Mouse (Mus musculus) erythroblast, embryonic 14.5 days (primary cell): ENCODE results near the gene Acad12. TPM values are rescaled to one million over a fixed set of nuclear protein-coding genes. Genes with fewer than 3 reads are reported as not detected.

Experiments used
- H3K27me3 ChIP-seq: 2 replicates; pipeline ENCODE4 v1.6.1; 2012; ENCODE audit warnings: inconsistent platforms; ENCODE audit not compliant: control insufficient read depth
- H3K36me3 ChIP-seq: 2 replicates; pipeline ENCODE4 v1.6.1; 2012; ENCODE audit warnings: mild to moderate bottlenecking, inconsistent platforms; ENCODE audit not compliant: control insufficient read depth
- H3K4me1 ChIP-seq: 2 replicates; pipeline ENCODE4 v1.6.1; 2012; ENCODE audit warnings: inconsistent platforms; ENCODE audit not compliant: control insufficient read depth
- H3K4me3 ChIP-seq: replicated peaks from 2 replicates; pipeline ENCODE3; 2012; ENCODE audit warnings: moderate library complexity, mild to moderate bottlenecking, inconsistent platforms
- H3K9me3 ChIP-seq: 2 replicates; pipeline ENCODE4 v1.6.1; 2012; ENCODE audit warnings: low read length, inconsistent platforms, mixed read lengths; ENCODE audit not compliant: control insufficient read depth
- GATA1 ChIP-seq: IDR thresholded peaks from 2 replicates; pipeline ENCODE4 v1.6.1; 2012; ENCODE audit warnings: low read length, inconsistent platforms, mixed read lengths
- TAL1 ChIP-seq: IDR thresholded peaks from 3 replicates; pipeline ENCODE4 v1.6.1; 2012; ENCODE audit warnings: low read length, inconsistent platforms, mixed read lengths
- polyA plus RNA-seq: library from polyadenylated mRNA; stranded (reverse); fragments of >175 nt; gene quantifications from 2 replicates; pipeline ENCODE4 v1.2.3, GENCODE M21; 2012

Gene Acad12
- polyA plus RNA-seq, 1 experiment, result 0.06 TPM

DNA sequence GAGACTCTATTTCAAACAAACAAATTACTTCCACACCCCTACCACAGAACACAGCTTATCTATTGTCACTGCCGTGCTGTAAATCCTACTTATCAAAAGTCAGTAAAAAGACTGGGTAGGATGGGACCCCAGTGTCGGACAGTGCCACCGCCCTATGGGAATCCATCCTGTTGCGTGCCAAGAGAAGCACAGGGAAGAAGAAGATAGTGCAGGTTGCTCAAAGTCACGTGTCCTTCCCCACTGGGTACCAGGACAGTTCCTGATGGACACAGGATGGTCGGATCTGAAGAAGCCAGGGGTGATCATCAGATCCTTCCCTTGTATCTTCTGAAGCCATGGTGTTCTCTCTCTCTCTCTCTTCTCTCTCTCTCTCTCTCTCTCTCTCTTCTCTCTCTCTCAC is 23.0 kb downstream of the Acad12 start:
- Histone ChIP-seq H3K36me3 (no peaks in the 10 kb centered on the region; the same call in 1 of the 2 replicates), H3K27me3 (peaks cover 20% of the 10 kb centered on the region), H3K9me3 (no peaks in the 10 kb centered on the region), H3K4me3 (no peak overlapping the region), H3K4me1 (peaks cover 61% of the 10 kb centered on the region)
- no peak for TF ChIP-seq GATA1
- no peak for TF ChIP-seq TAL1

DNA sequence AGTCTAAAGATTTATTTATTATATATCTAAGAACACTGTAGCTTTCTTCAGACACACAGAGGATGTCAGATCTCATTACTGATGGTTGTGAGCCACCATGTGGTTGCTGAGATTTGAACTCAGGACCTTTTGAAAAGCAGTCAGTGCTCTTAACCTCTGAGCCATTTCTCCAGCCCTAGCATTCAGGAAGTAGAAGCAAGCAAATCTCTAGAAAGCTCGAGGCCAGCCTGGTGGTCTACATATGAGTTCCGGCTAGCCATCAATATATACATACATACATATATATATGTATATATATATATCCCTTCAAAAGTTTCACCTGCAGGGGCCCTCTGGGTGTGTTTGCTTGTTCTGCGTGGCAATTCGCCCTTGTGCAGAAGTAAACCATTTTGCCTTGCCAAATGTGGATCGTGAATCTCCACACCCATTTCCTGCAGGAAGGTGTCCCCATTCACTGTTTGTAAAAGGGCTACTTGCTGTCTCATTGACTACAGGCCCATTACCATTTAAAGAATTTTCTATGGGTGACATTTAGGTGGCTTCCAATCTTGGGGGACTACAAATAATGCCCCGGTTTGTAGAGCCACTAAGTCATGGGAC is 23.9 kb downstream of the Acad12 start:
- Histone ChIP-seq H3K4me3 (no peak overlapping the region), H3K36me3 (no peaks in the 10 kb centered on the region; the same call in 1 of the 2 replicates), H3K27me3 (peaks cover 20% of the 10 kb centered on the region), H3K4me1 (peaks cover 61% of the 10 kb centered on the region), H3K9me3 (no peaks in the 10 kb centered on the region)
- no peak for TF ChIP-seq GATA1
- no peak for TF ChIP-seq TAL1

DNA sequence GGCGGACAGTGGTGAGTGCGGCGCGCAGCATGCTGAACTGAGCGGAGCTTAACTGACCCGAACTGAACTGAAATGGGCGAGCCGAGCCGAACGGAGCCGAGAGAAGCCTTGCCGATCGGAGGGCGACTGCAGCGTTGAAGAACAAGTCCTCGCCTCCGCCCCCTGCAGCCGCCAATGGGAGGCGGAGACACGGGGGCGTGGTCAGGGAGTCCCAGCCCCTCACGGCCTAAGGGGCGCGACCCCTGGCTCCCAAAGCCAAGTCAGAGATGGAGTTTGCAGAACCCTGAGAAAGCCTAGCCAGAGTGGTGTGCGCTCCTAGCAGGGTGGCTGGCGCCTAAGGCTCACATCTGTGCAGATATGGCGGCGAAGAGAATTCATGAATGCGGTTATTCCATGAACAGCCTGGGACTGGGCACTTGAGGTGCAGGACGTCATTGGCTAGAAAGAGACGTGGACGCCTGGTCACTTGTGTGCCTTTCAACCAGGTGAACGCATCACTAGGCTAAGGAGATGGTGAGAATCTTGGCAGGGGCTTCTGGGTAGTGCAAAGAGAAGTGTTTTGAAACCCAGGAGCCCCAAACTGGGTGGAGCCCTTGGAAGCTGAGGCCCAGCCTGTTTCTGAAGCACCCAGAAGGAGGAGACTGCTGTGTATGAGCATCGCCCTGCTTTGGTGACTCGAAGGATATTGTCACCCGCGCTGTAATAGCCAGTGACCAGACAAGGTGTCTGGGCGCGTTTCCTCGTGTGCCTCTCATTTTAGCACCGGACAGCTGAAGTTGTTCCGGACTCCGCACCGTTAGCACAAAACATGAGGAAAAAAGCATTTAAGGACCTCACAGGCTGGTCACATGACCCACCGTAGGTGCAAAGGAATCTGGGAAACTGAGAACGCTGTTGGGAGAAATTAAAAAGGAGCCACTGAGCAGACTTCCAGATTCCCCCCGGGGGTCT is 25.0 kb downstream of the Acad12 start, which contains the start of gene Aldh2:
Gene Aldh2 (minus strand): TSS at position 374 of the 951 bp plus-strand sequence.
- peak within 1 kb of the TSS; percentile 83 for H3K4me3 ChIP-seq
- H3K36me3 ChIP-seq, result no peaks in the 10 kb centered on the region; the same call in 1 of the 2 replicates
- TF ChIP-seq GATA1, result no peak
- no peak for TF ChIP-seq TAL1
- H3K27me3 ChIP-seq, result peaks cover 20% of the 10 kb centered on the region
- peaks cover 61% of the 10 kb centered on the region for H3K4me1 ChIP-seq
- H3K9me3 ChIP-seq, result no peaks in the 10 kb centered on the region

DNA sequence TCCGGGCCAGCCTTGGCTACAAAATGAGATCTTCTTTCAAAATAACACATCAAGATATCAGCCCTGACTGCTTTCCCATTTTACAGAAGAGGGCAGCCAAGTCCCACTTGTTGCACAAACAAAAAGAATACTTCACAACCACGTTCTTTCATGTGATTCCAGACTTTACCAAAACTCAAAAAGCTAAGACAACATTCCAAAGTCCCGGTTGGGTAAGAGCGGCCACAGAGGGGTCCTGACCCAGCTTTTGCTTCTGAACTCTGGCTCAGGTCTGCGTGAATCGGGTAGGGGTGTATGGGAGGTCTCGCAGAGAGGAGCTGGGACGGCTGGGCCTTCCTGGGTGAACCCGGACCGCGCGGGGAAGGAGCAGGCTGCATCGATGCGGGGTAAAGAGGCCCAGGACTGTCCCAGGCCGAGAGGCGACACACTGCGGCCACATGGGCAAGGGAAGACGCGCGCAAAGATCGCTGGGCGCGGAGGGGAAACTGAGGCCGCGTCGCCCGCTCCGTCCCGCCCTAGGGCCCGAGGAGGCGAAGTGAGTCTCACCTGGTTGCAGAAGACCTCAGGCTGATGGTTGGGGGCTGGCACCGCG is 25.8 kb downstream of the Acad12 start:
- peaks cover 57% of the 10 kb centered on the region for H3K4me1 ChIP-seq
- H3K36me3 ChIP-seq, result no peaks in the 10 kb centered on the region; the same call in 1 of the 2 replicates
- TF ChIP-seq GATA1 (no peak), TAL1 (no peak)
- H3K9me3 ChIP-seq, result no peaks in the 10 kb centered on the region
- peaks cover 20% of the 10 kb centered on the region for H3K27me3 ChIP-seq
- H3K4me3 ChIP-seq, result peak overlapping the region; percentile 83

DNA sequence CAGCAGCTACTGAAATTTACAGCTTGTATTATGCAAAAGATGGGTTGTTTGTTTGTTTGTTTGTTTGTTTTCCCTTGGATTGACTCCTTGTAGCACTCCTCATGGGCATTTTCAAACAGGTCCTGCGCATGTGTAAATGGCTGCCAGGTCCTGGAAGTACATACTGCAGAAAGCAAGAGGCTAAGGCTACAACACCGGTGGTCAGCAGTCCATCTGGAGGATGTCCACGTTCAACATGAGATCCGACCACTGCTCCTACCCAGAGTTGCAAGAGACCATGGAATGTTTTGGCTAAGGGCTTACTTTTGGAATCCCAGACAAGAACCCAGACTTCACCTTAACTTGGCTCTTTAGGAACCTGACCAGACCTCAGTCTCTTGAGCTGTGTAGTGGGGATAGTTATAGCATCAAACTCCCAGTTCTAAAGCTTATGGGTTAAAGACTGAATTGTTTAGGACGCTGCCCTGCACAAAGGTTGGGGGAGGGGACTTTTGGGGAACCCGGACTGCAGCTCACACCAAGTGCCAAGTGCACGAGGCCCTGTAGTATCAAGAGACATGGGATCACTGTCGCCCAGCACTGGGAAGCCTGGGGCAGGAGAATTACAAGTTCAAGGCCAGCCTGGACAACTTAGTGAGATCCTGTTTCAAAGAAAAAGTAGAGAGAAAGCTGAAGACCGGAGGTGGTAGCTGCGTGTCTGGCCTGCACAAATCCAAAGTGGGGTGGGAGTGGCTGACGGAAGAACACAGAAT is 26.5 kb downstream of the Acad12 start:
- Histone ChIP-seq H3K27me3 (peaks cover 17% of the 10 kb centered on the region), H3K36me3 (no peaks in the 10 kb centered on the region; the same call in 1 of the 2 replicates), H3K4me3 (peak overlapping the region; percentile 83), H3K9me3 (no peaks in the 10 kb centered on the region), H3K4me1 (peaks cover 53% of the 10 kb centered on the region)
- TF ChIP-seq TAL1, result no peak
- TF ChIP-seq GATA1, result no peak

DNA sequence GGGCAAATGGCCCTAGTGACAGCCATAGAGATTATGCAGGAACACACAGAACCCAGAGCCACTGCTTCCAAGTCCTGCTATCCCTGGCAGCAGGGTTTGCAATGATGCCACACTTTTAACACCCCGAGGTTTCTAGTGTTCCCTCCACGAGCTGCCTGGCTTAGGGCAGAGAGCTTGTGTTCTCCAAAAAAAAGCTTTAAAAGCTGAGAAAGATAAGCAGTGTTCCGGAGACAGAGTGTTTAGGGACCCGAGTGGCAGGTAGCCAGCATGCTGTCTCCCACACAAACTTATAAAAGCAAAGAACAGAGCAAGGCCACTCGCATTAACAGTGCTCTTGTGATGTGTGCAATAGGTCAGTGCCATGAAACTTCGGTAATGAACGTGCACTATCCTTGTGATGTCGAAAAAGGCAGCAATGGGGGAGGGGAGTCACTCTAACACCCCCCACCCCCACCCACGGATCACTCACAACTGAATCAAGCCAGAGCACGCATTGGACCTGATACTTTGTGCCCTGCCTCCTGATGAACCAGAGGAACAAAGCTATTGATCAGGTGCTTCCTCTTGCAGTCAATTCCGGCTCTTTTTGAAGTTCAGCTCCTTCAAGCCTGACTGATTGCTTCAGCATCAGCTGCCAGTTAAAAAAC is 27.2 kb downstream of the Acad12 start:
- Histone ChIP-seq H3K9me3 (no peaks in the 10 kb centered on the region), H3K4me1 (peaks cover 58% of the 10 kb centered on the region), H3K4me3 (no peak overlapping the region), H3K27me3 (peaks cover 10% of the 10 kb centered on the region), H3K36me3 (no peaks in the 10 kb centered on the region; the same call in 1 of the 2 replicates)
- TF ChIP-seq GATA1 (no peak), TAL1 (no peak)

DNA sequence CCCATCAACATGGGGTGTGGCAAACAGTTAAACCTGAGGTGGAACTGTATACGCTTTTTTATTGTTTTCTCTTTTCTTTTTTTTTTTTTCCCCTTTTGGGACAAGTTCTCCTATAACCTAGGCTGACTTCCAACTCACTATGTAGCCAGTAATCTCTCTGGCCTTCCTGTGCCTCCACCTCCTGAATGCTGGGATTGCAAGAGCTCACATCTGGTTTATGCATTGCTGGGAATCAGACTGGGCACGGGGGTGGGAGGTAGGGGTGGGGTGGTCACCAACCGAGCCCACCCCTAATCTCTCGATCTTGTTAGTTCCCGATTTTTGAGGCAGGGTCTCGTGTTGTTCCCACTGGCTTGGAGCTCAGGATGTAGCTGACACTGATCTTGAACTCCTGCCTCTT is 28.8 kb downstream of the Acad12 start:
- no peaks in the 10 kb centered on the region; the same call in 1 of the 2 replicates for H3K36me3 ChIP-seq
- TF ChIP-seq TAL1 (no peak), GATA1 (no peak)
- no peaks in the 10 kb centered on the region for H3K27me3 ChIP-seq
- H3K4me1 ChIP-seq, result peaks cover 53% of the 10 kb centered on the region
- H3K4me3 ChIP-seq, result no peak overlapping the region
- no peaks in the 10 kb centered on the region for H3K9me3 ChIP-seq

DNA sequence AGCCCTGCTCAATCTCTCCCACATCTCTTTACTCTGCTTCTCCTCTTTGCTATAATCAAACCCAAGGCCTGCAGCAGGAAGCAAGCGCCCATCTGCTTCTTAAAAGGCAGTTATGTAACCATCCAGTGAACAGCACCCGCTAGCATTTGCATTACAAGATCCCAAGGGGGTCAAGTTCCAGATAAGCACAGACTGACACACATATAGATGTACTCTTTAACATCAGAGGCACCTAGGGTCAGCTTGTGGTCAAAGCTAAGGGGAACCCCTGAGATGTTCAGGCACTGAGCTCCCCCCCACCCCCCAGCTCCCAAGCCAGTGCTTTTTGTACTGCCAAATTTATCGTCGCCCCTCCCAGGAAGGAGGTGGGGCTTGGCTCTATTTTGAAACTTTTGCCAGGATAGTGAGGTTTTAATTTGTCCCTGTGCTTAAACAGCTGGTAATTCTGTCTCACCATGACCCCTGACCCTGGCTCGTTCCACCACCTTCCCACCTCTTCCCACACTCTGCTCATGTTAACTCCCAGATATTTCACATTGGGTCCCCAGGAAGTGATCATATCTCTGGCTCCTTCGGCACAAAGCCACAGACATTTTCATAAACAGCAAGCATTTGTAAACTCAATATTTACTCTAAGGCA is 32.2 kb downstream of the Acad12 start:
- H3K4me3 ChIP-seq, result peak overlapping the region; percentile 26
- no peaks in the 10 kb centered on the region for H3K27me3 ChIP-seq
- H3K36me3 ChIP-seq, result no peaks in the 10 kb centered on the region; the same call in 1 of the 2 replicates
- H3K9me3 ChIP-seq, result no peaks in the 10 kb centered on the region
- TF ChIP-seq TAL1, result no peak
- TF ChIP-seq GATA1, result no peak
- H3K4me1 ChIP-seq, result peaks cover 30% of the 10 kb centered on the region
